Mouse (Mus musculus): Measurements from ENCODE around the gene Nup85. TPM values are rescaled to one million over a fixed set of nuclear protein-coding genes. Genes with fewer than 3 reads are reported as not detected.

The Nup85 gene
- polyA plus RNA-seq, 2 experiments from 2014 or later = 36.8 to 39.0 TPM

DNA sequence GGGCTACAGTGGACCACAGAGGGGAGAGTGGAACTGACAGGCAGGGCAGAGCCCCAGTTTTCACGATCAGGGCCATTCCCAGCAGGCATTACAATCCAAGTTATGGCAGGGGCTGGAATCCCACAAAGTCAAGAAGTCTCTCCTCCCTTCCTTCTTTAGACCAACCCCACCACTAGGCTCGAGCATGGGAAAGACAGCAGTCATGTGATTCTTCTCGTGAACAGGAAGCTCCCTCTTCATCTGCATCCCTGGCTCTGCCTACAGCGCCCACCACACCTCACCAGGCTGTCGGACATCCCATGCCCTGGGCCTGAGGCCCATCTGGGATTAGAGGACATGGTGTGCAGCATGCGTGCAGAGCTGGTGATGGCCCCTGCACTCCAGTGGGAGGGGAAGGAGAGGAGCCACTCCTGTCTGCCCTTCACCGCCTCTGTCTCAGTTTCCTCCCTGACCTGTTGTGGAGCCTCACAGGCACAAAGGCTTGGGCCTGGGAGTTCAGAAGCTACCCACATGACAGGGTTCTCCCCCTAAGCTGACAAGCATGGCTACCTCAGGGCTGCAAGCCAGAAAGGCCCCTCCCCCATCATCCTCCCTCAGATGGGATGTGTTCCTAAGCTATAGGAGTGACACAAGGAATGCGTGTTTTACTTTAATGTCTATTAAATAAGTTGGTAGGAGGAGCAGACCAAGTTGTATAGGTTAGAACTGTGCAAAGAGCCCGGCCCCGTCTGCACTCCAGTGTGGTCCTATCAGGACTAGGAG lies 50.3 kb downstream of the Nup85 start:
- no peak for ATAC-seq

DNA sequence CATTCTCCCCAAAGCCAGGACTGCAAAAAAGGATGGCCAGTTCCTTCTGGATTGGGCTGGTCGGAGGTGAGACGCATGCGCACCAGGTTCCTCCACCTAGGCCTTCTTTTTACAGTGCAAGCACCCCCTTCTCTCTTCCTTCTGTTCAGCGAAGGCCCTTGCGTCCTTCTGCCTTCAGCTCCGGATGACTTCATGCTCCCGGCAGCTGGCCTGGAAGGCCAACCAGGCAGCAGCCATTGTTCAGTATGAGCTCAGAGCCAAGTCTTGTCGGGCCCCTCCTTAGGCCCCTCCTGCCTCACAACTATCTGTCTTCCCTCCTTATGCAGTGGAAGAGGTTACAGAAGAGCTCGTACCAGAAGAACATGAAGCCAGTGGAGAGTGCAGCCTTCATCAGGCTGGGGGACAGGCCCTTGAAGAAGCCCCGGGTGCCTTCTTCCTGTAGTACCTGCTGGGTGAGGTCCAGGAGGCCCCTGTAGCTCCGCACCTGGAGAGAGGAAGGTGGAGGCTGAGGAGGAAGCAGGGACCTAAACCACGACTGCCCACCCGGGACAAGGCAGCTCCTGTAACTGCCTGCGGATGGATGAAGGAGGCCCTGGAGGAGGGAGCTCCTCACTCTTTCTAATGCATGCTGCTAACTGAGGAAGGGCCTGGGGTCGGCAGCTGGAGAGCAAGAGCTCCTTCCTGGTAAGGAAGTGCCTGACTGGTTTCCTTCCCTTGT lies 51.0 kb downstream of the Nup85 start:
- no peak for ATAC-seq

DNA sequence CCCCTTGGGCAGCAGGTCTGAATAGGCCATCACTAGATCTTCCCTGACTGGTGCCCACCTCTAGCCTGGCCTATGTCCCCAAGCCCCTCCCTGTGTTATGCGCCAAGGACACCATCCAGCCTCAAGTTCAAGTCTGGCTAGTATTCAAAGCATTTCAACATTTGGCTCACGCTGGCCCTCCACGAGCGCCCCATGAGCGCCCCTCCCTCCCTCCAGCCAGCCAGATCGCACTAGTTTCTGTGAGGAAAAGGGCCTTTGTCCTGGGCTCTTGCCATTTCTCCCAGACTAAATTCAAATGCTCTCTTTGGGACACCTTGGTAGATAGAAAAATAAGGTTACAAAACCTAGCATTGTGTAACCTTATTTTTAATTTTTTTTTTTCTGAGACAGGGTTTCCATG lies 51.6 kb downstream of the Nup85 start:
- no peak for ATAC-seq

DNA sequence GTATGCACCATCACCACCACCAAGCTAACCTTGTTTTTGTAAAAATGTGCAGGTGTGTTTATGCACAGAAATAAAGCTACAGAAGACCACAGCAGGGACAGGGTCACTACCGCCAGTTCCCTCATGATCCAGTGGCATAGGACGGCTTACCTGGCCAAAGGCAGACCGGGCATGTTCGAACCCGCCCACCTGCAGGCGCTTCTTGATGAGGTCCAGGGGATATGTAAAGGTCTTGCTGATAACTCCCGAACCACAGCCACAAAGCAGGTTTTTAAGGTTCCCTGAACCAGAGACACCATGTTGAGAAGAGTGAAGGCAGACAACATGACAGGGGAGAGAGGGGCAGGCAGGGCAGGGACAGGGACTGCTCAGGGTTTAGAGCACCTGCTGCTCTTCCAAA lies 52.1 kb downstream of the Nup85 start:
- ATAC-seq = no peak

DNA sequence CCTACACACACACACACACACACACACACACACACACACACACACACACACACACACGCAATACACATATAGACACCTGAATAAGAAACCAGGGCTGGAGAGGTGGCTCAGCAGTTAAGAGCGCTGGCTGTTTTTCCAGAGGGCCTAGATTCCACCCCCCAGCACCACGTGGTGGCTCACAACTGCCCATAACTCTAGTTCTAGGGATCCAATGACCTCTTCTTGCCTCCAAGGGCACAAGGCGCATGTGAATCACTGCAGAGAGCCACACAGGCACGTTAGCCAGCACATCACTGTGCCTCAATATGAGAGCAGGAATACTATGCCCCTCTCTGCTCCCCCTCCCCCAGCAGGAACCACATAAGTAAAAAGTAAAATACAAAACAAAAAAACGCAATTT lies 52.7 kb downstream of the Nup85 start:
- no peak for ATAC-seq

DNA sequence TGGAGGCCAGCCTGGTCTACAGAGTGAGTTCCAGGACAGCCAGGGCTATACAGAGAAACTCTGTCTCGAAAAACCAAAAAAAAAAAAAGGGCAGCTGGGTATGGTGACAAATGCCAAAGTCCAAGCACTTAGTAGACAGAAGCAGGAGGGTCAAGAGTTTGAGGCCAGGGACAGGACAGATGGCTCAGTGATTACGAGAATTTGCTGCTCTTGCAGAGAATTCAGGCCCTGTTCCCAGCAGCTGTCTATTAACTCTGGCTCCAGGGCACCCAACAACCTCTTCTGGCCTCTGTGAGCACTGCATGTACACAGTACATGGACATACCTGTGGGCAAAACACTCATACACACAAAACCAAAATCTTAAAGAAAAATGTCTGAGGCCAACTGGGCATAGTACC lies 53.8 kb downstream of the Nup85 start:
- no peak for ATAC-seq

DNA sequence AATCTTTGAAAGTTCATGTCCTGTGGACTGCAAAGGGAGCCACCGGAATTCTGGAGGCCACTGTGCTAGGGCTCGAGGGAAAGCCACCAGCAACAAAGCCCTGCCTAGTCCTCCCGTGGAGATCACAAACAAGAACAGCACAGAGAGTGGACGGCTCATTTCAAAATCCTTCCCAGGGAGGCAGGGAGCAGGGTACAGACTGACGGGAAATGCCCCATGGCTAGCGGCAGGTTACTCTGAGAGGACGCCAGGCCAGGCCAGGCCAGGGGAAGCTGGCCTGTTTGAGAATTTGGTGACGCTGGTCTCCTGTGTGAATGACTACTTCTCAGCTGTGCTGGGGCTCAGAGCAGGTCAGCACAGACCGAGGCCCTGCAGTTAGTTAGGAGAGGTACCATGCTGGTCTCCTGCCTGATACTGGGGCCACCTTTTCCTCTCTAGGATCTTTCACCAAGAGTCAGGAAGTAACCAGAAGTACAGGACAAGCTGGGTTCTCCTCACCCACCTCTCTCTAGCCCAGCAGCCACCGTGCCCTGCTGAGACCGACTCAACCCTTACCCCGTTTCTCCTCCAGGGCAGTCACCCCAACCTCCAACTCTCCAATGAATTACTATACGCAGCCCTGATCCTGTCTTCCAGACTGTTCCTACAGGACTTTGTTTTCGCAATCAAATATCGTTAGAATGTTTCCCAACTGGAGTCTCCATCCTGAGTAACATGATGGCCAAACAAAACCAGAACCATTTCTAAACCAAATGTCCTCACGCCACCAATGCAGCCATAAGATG lies 54.7 kb downstream of the Nup85 start:
- no peak for ATAC-seq

DNA sequence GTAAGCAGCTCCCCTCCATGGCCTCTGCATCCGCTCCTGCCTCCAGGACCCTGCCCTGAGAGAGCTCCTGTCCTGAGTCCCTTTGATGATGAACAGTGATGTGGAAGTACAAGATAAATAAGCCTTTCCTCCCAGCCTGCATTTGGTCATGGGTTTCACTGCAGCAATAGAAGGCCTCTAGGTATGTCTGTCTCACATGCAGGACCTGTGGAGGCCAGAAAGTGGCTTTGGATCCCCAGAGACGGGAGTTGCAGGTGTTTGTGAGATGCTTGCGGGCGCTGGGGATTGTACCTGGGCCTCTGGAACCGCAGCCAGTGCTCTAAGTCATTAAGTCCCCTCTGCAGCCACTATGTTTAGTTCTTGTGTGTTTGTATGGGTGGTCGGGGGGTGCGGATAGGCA lies 55.7 kb downstream of the Nup85 start:
- no peak for ATAC-seq

DNA sequence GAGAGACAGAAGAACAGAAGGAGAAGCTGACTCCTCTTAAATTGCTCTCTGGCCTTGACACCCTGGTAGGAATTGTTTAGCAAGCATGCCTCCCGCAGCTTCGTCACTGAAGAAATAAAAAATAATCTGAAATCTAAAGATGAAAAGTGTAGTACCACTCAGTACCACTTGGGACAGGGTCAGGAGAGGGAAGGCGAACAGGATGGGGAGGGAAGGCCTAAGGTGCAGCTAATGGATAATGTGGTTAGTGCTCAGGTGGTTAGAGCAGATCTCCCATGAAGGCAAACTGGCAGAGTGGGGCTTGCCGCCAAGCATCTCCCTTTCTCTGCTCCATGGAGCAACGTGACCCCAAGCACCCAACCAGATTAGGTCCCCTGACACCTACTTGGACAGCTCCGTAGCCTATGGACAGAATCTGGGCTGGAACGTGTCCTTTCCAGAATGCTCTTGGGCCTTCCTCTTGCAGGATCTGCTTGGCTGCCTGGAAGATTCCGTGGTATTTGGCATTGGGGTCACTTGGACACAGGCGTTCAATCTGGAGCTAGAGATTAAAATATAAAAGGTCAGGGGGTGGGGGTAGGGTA lies 59.3 kb downstream of the Nup85 start:
- no peak for ATAC-seq

DNA sequence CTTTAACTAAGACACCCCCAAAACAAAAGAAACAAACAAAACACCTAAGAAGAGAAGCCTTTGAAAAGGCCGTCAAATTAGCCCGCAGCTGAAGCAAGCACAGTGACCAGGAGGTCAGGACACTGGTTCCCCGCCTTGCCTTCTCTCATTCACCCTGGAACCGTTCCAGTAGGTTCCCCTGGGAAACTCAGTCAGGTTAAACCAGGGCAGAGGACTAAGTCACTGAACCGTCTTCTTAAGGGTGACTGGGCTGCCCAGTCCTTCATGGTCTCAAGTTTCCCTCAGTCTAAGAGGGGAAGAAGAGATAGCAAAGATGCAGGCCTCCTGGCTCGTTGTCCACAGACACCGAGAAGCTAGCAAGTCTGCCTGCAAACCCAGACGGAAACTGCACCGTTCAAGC lies 61.6 kb downstream of the Nup85 start:
- no peak for ATAC-seq

DNA sequence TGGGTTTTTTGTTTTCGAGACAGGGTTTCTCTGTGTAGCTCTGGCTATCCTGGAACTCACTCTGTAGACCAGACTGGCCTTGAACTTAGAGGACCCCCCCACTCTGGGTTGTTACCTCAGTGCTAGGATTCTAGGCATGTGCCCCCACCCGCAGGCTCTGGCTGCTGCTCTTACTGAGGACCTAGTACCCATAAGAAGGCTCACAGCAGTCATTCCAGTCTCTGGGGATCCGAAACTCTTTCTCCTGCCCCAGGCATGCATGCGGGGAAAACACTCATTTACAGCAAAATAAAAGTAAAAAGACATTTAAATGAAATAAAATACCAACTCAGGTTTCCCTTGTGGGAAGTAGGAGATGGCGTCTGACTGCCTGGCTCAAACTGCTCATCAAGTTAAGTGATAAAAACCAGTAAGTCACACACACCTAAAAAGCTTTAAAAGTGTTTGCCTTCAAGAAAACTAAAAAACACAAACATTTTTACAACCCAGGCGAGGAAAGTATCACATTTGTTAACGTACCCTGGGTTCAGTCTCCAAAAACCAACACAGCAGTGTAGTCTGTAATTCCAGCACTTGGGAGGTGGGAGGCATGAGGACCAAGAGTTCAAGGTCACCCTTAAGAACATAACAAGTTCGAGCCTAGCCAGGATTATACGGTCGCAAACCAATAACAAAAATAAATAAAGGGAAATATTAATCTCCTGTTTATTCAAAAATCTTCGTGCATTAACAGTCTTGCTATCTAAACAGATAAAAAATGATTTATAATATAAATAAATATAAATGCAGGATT lies 62.8 kb downstream of the Nup85 start:
- ATAC-seq = no peak

DNA sequence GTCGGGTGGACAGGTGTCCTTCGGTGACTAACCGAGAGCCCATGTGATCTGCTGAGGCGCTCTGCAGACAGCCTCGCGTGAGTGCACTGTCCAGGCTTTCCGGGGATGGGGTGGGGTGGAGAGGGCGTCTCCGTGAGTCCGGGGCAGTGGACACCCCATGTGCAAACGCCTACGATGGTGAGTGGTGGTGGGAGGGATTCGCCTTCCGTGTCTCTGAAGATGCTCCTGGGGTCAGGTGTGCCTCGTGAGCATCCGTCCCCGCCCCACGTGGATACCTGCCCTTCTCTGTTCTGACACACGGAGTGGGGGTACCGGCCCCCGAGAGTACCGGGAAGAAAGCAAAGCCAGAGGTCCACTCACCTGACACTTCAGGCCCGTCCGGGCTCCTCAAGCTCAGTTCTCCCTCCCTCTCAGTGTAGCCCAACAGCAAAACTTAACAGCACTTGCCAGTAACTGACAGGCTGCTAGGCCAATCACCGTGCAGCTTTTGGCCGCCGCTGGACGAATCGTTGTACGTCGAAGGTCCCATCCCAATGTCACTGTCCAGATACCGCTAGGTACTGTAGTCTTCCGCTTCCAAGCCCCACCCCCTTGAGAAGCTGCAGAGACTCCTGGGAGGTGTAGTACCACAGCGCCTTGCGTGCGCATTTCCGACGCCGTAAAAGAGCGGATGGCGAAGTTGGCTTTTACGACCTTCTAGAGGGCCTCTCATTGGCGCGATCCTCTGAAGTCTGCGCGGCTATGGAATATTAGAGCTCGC lies 63.7 kb downstream of the Nup85 start, which contains the start of gene Slc25a19:
TSS of gene Slc25a19 (minus strand) at position 591 of the 760 bp plus-strand sequence.
- ATAC-seq = peak; percentile 88

DNA sequence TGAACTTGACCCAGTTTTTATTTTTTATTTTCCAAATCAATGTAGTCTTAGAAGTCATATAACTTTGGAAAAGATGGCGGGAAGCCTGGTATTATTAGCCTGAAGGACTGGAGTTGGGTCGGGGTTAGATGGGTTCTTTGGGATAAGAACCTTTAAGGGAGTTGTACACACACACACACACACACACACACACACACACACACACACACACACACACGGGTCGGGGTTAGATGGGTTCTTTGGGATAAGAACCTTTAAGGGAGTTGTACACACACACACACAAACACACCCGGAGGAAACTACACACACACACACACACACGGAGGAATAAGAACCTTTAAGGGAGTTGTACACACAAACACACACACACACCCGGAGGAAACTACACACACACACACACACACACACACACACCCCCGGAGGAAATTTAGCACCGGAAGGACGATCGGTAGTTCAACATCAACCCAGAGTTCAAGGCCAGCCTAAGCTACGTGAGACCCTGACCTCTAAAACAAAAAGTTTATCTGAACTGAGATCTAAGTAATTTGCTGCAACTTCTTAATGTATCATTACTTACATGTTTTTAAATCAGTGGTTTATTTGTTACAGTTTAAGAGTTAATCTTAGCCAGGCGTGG lies 64.3 kb downstream of the Nup85 start:
- no peak for ATAC-seq

DNA sequence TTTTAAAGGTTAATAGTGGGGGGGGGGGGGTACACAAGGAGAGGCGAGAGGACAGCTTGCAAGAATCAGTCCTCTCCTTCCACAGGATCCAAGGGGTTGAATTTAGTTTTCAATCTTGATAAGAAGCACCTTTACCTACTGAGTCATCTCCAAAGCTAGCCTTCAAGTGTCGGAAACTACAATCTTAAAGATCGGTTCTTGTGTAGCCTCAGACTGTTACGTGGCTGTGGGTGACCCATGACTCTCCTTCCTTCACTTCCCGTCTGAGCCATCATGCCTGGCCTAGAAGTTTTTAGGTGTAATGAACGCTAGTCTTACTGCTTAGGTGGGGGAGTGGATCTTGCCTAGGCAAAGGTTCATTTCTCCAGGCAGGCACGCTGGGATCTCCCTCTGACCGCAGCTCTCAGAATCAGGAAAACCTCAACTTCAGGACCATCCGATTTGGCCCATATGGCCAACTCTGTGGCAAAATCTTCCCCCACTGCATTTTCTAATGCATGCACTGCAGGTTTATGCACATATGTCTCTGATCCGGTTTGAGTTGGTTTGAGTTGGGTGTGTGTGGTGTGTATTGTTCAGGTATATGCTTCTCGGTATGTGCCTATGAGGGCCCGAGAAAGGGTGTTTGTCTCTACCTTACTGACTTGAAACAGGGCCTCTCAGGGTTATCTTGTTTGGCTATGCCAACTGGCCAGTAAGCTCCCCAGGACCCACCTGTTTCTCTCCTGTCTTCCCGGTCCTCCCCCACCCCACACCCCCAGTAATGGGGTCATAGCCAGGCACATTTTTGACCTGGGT lies 65.7 kb downstream of the Nup85 start:
- peak; percentile 24 for ATAC-seq

DNA sequence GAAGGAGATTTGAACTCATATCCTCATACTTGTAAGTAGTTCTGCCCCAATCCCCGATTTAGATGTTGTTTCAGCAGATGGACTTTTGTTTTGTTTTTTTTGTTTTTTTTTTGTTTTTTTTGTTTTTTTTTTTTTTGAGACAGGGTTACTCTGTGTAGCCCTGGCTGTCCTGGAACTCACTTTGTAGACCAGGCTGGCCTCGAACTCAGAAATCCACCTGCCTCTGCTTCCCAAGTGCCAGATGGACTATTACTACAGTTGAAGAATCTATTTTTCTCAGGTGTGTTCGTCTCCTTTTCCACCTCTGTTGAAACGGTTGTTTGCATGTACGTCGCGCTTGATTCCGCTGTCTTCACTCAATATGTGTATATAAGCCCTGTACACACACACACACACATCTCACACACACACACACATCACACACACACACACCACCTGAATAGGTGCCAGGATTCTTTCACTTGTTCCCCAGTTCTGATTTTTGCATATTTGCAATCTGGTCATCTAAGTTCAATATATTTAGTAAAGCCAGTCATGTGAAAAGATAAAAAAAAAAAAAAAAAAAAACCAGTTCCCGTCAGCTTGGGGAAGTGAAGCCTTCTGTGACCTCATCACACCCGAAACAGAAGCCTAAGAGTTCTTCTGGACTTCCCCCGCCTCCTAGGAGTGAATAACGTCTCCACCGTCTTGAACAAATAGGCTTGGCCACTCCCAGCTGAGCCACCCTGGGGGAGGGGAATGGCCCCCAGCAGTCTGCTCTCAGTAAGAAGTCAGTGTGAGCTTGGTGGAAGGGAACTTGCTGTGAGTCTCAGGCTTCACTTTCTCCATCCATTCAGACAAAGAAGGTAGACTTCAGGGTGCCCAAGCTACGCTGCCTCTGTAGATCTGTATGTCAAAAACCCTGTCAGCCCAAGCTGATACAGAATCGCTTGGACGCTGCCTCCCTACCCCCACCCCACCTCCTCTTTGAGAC lies 66.6 kb downstream of the Nup85 start:
- ATAC-seq = peak; percentile 65

DNA sequence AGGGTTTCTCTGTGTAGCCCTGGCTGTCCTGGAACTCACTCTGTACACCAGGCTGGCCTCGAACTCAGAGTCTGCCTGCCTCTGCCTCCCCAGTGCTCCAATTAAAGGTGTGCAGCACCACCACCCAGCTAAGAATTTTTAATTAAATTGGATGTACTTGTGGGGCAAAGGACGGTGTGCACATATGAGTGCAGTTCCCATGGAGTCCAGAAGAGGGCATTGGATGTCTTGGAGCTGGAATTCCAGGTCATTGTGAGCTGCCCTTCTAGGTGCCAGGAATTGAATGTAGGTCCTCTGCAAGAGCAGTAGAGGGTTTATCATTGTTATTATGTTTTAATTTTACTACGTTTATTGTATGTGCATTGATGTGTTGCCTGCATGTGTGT lies 67.3 kb downstream of the Nup85 start:
- no peak for ATAC-seq

DNA sequence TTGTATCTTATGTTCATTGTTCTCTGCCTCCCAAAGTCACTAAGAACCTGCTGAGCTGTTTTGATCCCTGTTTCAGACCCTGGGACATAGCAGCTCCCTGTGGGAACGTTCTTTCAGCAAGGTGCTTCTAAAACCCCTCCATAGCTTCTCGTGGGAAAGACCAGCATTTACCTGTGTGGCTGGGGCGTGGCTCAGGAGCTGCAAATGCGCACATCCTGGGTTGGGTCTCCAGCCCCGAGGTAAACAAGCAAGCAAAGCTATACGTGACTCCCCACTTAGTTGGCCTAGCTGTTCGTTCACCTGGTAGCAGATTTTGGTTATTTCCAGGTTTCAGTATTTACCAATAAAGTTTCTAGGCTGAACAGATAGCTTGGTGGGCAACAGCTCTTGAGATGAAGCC lies 68.0 kb downstream of the Nup85 start:
- ATAC-seq = peak; percentile 30

DNA sequence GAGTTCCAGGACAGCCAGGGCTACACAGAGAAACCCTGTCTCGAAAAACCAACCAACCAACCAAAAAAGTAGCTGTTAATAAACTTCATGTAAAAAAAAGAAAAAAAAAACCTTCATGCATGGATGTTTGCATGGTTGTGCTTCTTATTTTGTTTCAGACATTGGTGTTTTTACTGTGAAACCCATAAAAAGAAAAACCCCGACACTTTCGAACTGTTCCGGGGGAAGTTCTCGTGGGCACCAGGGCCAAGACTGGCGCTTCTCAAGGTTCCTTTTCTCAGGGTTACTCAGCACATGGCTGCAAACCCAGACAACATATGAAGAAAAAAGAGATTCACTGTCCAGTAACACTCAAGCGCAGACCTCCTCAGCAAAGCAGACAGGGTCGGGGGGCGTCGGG lies 68.6 kb downstream of the Nup85 start:
- ATAC-seq = no peak

Data from activated CD4-positive, CD25-positive, alpha-beta regulatory T cell, adult 4 months (primary cell).